Mouse (Mus musculus) gastrocnemius, postnatal 36 days (tissue): Measurements from ENCODE around the gene Dhdds. TPM values are rescaled to one million over a fixed set of nuclear protein-coding genes. Genes with fewer than 3 reads are reported as not detected.

ENCODE experiments used
- DNase-seq, 2 experiments: peaks; one replicate each; pipeline ENCODE4 v3.0.0; 2022
- intact Hi-C: fragments of 180-260 bp; cut with DNase I; formaldehyde crosslinking; loops from one replicate; pipeline ENCODE4 v1.15.1; 2025
- total RNA-seq, 2 experiments: library from RNA; stranded (reverse); gene quantifications; 2 replicates each; pipeline ENCODE4 v1.2.3; 2021

Gene Dhdds
- total RNA-seq, 2 experiments from 2014 or later = 10.5 to 10.9 TPM

DNA sequence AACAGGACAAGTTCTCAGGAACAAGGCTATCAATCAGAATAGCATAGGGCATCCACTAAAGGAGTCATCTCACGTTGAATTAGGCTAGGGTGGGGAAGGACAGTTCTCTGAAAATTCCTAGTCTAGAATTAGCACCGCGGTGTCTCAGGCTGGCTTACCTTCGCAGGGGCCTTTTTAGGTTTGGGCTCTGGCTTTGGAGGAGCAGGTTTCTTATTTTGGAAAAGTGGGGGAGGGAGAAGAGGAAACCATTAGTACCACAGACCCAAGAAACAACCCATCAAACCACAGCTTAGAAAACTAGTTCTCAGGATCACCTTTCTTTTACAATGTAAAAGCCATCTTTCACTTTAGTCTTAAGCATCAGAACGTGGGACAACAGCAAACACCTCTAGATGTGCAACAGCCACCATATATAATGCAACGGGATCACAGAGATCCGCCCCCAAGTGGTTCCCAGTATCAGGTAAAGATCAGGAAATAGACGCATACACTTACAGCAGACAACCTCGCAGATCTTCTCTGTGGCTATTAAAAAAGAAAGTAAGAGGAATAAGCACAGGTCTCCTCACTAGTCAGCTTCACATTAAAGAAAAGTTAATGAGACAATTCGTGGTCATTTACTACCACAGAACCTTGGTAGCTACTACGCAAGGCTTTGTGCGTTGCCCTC is 34.3 kb downstream of the Dhdds start:
- no peak for DNase-seq
- intact Hi-C loops = loop anchor here (2.0 kb wide), 2 partner anchors 34 to 56 kb away; partner anchors contain the start of gene Dhdds

GRCm38 (mm10) chr4:133962566-133962965 is 38.2 kb downstream of the Dhdds start:
- intact Hi-C loops = no loop called here
- no peak for DNase-seq

DNA sequence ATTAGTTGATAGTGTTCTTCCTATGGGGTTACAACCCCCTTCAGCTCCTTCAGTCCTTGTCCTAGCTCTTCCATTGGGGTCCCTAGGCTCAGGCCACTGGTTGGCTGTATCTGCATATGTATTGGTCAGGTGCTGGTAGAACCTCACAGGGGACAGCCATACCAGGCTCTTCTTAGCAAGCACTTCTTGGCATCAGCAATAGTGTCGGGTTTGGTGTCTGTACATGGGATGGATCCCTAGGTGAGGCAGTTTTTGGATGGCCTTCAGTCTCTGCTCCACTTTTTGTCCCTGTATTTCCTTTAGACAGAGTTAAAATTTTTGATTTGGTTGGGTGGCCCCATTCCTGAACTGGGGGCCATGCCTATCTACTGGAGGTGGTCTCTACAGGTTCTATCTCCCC is 41.8 kb downstream of the Dhdds start:
- intact Hi-C loops = no loop called here
- no peak for DNase-seq

DNA sequence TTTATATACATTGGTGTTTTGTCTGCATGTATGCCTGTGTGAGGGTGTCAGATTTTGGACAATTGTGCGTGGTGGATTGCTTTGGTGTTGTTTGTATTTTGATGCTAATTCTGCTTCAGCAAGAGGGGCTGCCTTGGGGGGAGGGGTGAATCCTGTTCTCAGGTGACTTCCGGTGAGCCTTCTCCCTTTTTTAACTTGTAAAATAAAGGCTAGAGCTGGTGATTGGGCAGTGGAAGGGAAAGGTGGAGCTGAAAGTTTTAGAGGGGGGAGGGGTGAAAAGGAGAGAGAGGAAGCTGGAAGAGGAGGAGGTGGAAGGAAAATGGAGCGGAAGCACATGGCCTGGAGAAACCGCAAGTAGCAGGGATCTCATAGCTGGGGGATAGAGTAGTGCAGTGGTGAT is 44.4 kb downstream of the Dhdds start:
- intact Hi-C loops = no loop called here
- no peak for DNase-seq

DNA sequence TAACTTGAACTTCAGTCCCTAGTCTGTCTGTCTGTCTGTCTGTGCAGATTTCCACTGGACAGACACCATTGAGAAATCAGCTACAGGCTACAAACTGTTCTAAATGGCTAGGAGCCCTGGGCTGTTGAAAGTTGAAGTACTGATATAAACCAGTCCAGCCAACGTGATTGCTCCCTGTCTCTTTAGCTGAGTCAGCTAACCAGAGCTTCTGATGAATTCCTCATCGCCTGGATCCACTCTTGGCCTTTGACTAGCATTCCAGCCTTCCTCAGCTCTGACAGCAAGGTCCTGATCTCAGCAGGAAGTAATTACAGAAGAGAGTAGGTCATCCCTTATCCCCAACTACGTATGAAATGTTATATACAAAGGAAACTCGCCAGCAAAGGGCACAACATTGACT is 54.0 kb downstream of the Dhdds start:
- no peak for DNase-seq
- intact Hi-C loops = no loop called here

- DNase-seq = no peak
- intact Hi-C loops = no loop called here
Measured at GRCm38 (mm10) chr4:133943791-133944190, 56.9 kb downstream of the Dhdds start.

GRCm38 (mm10) chr4:133942679-133943078 is 58.0 kb downstream of the Dhdds start:
- intact Hi-C loops = no loop called here
- no peak for DNase-seq

DNA sequence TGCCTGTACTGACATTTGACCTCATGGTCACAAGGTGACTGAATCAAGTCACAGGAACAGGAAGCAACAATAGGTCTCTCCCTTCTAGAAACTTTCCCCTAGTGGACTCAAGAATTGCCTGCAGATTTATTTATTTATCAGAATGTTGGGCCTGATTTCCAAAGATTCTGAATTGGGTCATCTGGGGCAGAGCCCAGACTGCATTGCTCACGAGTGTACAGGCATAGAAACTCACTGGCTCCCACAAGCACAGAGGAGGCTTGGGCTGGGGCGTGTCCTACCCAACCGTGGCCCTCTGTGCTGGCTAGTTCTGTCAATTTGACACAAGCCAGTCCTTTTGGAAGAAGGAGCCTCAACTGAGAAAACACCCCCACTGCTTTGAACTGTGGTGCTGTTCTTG is 59.1 kb downstream of the Dhdds start:
- peak in 1 of 2 experiments; percentile 14 for DNase-seq
- intact Hi-C loops = no loop called here

DNA sequence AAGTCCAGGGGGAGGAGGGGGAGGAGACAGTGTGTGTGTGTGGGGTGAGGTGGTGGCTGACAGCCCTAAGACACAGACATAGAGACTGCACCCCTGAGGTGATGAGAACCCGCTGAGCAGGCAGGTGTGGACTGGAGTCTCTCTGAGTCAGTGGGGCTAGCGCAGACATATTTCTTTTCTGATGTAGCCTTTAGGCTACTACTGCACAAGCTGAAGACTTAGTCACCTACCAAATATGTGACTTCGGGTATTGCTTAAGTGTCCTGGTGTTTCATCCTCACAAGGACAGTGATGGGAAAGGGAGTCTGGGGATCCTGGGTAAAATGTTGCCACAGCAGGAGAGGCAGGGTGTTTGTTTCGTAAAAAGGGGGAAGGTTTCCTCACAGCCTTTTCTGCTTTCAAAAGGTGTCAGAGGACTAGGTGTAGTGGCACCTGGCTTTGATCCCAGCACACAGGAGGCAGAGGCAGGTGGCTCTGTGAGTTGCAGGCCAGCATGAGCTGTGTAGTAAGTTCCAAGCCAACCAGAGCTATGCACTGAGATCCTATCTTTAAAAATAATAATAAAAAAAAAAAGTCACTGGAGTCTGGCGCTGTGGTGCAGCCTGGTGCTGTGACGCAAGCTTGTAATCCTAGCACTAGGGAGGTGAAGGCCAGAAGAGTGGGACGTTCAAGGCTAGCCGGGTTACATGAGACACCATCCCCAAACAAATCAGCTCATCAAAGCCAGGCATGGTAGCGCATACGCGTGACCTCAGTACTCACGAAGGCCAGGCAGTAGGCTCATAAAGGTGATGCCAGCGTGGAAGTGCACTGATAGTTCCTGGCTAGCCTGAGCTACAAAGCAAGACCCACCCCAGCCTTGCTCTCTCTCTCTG is 60.1 kb downstream of the Dhdds start:
- DNase-seq = no peak
- intact Hi-C loops = no loop called here

DNA sequence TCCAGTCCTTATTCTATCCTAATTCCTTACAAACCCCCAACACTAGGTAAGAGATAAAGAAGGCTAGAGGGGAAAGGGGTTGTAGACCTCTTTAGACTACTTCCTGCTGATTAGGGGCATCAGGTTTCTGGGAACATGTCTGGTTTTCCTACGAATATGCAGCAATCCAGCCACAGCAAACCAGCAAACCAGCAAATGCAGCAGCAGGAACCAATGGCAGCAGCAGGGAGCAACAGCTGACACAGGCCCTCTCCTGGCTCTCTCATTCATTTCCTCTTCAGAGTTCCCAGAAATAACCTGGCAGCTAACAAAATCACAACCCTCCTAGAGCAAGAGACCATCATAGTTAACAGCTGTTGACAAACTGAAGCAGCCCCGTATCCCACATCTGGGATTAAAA is 62.6 kb downstream of the Dhdds start:
- DNase-seq = no peak
- intact Hi-C loops = no loop called here

- DNase-seq = no peak
- intact Hi-C loops = no loop called here
Measured at GRCm38 (mm10) chr4:133931785-133932184, 68.9 kb downstream of the Dhdds start.

GRCm38 (mm10) chr4:133931349-133931748 is 69.4 kb downstream of the Dhdds start:
- DNase-seq = no peak
- intact Hi-C loops = no loop called here

- no peak for DNase-seq
- intact Hi-C loops = no loop called here
Measured at GRCm38 (mm10) chr4:133929278-133929670, 71.4 kb downstream of the Dhdds start.

GRCm38 (mm10) chr4:133928576-133929277 is 72.0 kb downstream of the Dhdds start:
- intact Hi-C loops = no loop called here
- no peak for DNase-seq

GRCm38 (mm10) chr4:133925204-133925603 is 75.5 kb downstream of the Dhdds start:
- intact Hi-C loops = no loop called here
- DNase-seq = no peak

GRCm38 (mm10) chr4:133923743-133924142 is 77.0 kb downstream of the Dhdds start:
- intact Hi-C loops = no loop called here
- no peak for DNase-seq

Other genes starting within 250 kb of the Dhdds start
- gene Arid1a, start 244.1 kb downstream of the Dhdds start, total RNA-seq = 10 to 100 TPM; 18.1 to 24.4 TPM
- gene Rps6ka1, start 113.1 kb downstream of the Dhdds start, total RNA-seq = 1 to 10 TPM; 4.9 to 6.1 TPM
- 10 to 100 TPM; 31.8 to 54.4 TPM for gene Hmgn2, start 32.3 kb downstream of the Dhdds start, total RNA-seq
- 1 to 10 TPM in 1 of 2 experiments, under 1 TPM in 1; 0.28 to 1.1 TPM for gene Lin28a, start 17.9 kb upstream of the Dhdds start, total RNA-seq
- gene Zfp683, start 52.9 kb upstream of the Dhdds start, total RNA-seq = not detected
- gene Crybg2, start 59.9 kb upstream of the Dhdds start, total RNA-seq = not detected
- gene Cd52, start 94.2 kb upstream of the Dhdds start, total RNA-seq = 1 to 10 TPM; 1.1 to 1.9 TPM
- 1 to 10 TPM; 1.4 to 2.1 TPM for gene Ubxn11, start 101.7 kb upstream of the Dhdds start, total RNA-seq
- gene Sh3bgrl3, start 127.9 kb upstream of the Dhdds start, total RNA-seq = 10 to 100 TPM; 17.1 to 19.7 TPM
- 10 to 100 TPM; 51.0 to 64.2 TPM for gene Cep85, start 186.2 kb upstream of the Dhdds start, total RNA-seq
- not detected for gene Gm7534, start 202.1 kb upstream of the Dhdds start, total RNA-seq
- 1 to 10 TPM; 1.3 to 1.4 TPM for gene Catsper4, start 226.5 kb upstream of the Dhdds start, total RNA-seq
- gene Cnksr1, start 237.5 kb upstream of the Dhdds start, total RNA-seq = 10 to 100 TPM; 33.7 to 36.3 TPM
- gene E130218I03Rik, start 242.7 kb upstream of the Dhdds start, total RNA-seq = not detected
- 1 to 10 TPM; 4.5 to 4.7 TPM for gene Zfp593, start 244.7 kb upstream of the Dhdds start, total RNA-seq
- gene Gm30191, start 246.0 kb upstream of the Dhdds start, total RNA-seq = not detected